Mouse (Mus musculus): ENCODE data around the gene 2810408A11Rik. TPM values are rescaled to one million over a fixed set of nuclear protein-coding genes. Genes with fewer than 3 reads are reported as not detected.
"Not testable (repeated sequence)": the region's sequence is repeated elsewhere in the genome, so short reads cannot be mapped to it uniquely, and the experiment has no call there.

Gene 2810408A11Rik
- polyA plus RNA-seq, 1 experiment, result 3.0 TPM

DNA sequence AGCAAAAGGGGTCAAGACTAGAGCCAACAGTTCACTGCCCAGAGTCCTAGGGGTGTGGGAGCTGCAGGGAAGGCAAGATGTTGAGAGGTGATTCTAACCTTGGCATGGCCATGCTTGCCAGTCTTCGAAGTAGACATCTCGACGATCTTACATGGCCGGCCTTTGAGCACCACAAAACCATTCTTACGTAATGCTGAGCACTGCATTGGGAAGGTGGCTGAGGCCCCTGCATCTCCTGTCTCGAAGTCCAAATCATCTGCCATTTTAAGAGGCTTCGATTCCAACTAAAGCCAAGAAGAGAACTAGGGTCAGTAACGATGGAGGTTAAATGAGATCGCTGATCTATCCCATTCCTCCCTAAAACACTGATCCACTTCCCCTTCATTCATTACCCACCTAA is 18.3 kb upstream of the 2810408A11Rik start:
- TF ChIP-seq CEBPB (IDR thresholded peaks at IDR 0.05; ENCODE audit: insufficient read depth, poor library complexity, severe bottlenecking) (0 out of 2 replicates have a peak, but pooled peaks have one; percentile 6), POLR2A (IDR thresholded peaks at IDR 0.05; ENCODE audit: insufficient read length, low read depth) (no peak)
- Histone ChIP-seq H3K27me3 (ENCODE audit: control insufficient read depth, insufficient read depth, insufficient read length) (no peaks in the 10 kb centered on the region), H3K4me2 (ENCODE audit: low read depth) (peak overlapping the region; percentile 87), H3ac (ENCODE audit: control insufficient read depth, insufficient read length) (no peak overlapping the region), H3K4me3 (peak overlapping the region; percentile 77), H3K79me2 (ENCODE audit: control insufficient read depth, insufficient read depth) (peaks cover 58% of the 10 kb centered on the region), H3K36me3 (ENCODE audit: control insufficient read depth, insufficient read depth) (peaks cover 39% of the 10 kb centered on the region)

DNA sequence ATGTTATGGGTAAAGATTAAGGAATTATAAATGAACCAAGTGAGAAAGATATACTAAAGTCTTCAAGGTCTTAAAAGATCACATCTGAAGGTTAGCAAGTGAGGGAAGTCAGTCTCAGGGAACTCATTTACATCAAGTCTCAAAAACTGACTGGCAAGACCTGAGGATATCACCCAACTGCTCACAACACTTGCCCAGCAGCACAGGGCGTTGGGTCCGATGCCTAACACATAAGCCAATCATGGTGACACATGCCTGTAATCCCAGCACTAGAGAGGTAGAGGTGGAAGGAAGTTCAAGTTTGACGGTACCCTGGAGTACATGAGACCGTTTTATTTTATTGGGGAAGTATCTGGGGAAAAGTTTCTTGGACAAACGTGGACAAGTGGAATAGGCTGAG is 17.3 kb upstream of the 2810408A11Rik start:
- Histone ChIP-seq H3K4me2 (ENCODE audit: low read depth) (peak overlapping the region; percentile 87), H3K4me3 (no peak overlapping the region), H3K36me3 (ENCODE audit: control insufficient read depth, insufficient read depth) (peaks cover 39% of the 10 kb centered on the region), H3K79me2 (ENCODE audit: control insufficient read depth, insufficient read depth) (peaks cover 58% of the 10 kb centered on the region), H3ac (ENCODE audit: control insufficient read depth, insufficient read length) (no peak overlapping the region), H3K27me3 (ENCODE audit: control insufficient read depth, insufficient read depth, insufficient read length) (no peaks in the 10 kb centered on the region)
- TF ChIP-seq POLR2AphosphoS2 (IDR thresholded peaks at IDR 0.05; ENCODE audit: insufficient read length, low read depth) (peak; percentile 52), MYOG (IDR thresholded peaks at IDR 0.05; ENCODE audit: control insufficient read depth in 1 of 3, insufficient read depth in 1 of 3, insufficient read length in 2 of 3, low read depth in 2 of 3) (no peak)

DNA sequence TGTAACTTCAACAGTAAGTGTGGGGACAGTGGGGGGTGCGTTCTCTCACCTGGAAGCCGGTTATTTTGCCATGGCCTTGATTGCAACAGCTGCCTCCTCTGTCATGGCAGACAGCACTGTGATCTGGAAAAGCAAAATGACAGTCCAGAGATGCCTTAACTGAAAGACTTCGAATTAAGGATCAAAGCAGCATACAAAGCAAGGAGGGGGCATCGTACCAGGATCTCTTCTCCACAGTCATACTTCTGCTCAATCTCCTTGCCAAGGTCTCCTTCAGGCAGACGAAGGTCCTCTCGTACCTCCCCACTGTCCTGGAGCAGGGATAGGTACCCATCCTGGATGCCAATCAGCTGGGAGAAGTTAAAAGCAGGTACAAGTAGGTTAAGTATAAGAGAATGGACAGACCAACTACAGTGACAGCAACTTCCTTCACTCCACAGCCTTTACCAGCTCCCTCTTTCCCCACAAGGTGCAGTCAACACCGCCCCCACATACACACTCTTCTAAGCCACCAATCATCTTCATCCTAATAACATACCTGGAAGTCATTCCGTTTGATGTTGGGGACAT is 16.7 kb upstream of the 2810408A11Rik start:
- Histone ChIP-seq H3K36me3 (ENCODE audit: control insufficient read depth, insufficient read depth) (peaks cover 40% of the 10 kb centered on the region), H3K27me3 (ENCODE audit: control insufficient read depth, insufficient read depth, insufficient read length) (no peaks in the 10 kb centered on the region), H3K4me2 (ENCODE audit: low read depth) (no peak overlapping the region)

DNA sequence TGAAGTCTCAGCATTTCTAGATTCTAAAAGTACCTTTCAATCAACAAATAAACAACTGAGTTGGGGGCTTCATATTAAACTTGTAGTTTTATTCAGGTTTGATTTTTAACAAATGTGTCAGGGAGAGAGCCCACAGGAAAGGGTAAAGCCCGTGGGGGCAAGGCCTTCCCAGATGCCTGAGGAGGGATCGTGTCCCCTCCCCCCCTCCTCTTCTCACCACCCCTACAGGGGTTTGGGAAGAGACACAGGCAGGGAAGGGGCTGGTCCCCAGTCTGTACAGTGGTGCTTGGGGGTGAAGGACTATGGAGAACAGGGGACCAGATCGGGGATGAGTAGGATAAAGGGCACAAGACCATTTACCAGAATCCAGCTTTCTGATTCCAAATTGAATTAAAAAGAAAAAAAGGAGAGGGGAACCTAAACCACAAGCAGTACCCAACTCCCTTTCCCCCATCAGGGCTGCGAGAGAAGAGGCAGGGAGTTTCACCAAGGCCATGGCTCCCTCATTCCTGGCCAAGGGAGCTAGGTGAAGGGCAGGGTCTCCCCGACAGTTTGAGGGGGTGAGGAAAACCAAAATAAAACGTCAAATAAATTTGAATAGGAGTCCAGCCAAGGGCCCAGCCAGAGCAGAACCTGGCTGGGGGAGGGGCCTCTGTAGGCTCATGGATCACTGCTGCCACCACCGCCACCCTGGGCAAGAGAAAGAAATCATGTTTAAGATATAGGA is 16.0 kb upstream of the 2810408A11Rik start:
- not testable (repeated sequence) for H3K4me2 ChIP-seq (ENCODE audit: low read depth); H3ac ChIP-seq (ENCODE audit: control insufficient read depth, insufficient read length); H3K4me3 ChIP-seq; H3K27me3 ChIP-seq (ENCODE audit: control insufficient read depth, insufficient read depth, insufficient read length)
- Histone ChIP-seq H3K79me2 (ENCODE audit: control insufficient read depth, insufficient read depth) (peaks cover 58% of the 10 kb centered on the region), H3K36me3 (ENCODE audit: control insufficient read depth, insufficient read depth) (peaks cover 45% of the 10 kb centered on the region)

More for the DNA sequence above, 16.7 kb upstream of the 2810408A11Rik start:
- Histone ChIP-seq H3K79me2 (ENCODE audit: control insufficient read depth, insufficient read depth) (peaks cover 58% of the 10 kb centered on the region), H3ac (ENCODE audit: control insufficient read depth, insufficient read length) (no peak overlapping the region), H3K4me3 (no peak overlapping the region)
- TF ChIP-seq SRF (IDR thresholded peaks at IDR 0.05; ENCODE audit: control insufficient read depth, insufficient read length, low read depth) (no peak), E2F4 (IDR thresholded peaks at IDR 0.05; ENCODE audit: insufficient read depth) (no peak), REST (IDR thresholded peaks at IDR 0.05; ENCODE audit: insufficient read depth, insufficient read length) (no peak), MAX (IDR thresholded peaks at IDR 0.05; ENCODE audit: low read depth) (no peak), POLR2AphosphoS2 (IDR thresholded peaks at IDR 0.05; ENCODE audit: insufficient read length, low read depth) (no peak), USF1 (IDR thresholded peaks at IDR 0.05; ENCODE audit: low read depth) (no peak), TCF12 (IDR thresholded peaks at IDR 0.05; ENCODE audit: insufficient read depth, poor library complexity, severe bottlenecking) (no peak), CEBPB (IDR thresholded peaks at IDR 0.05; ENCODE audit: insufficient read depth, poor library complexity, severe bottlenecking) (no peak), MYOG (IDR thresholded peaks at IDR 0.05; ENCODE audit: control insufficient read depth in 1 of 3, insufficient read depth in 1 of 3, insufficient read length in 2 of 3, low read depth in 2 of 3) (no peak), MYOD1 (IDR thresholded peaks at IDR 0.05; ENCODE audit: control insufficient read depth in 1 of 3, insufficient read length in 2 of 3, low read depth in 2 of 3) (no peak), POLR2A (IDR thresholded peaks at IDR 0.05; ENCODE audit: insufficient read length, low read depth) (no peak), TCF3 (IDR thresholded peaks at IDR 0.05; ENCODE audit: insufficient read length, low read depth) (no peak)

DNA sequence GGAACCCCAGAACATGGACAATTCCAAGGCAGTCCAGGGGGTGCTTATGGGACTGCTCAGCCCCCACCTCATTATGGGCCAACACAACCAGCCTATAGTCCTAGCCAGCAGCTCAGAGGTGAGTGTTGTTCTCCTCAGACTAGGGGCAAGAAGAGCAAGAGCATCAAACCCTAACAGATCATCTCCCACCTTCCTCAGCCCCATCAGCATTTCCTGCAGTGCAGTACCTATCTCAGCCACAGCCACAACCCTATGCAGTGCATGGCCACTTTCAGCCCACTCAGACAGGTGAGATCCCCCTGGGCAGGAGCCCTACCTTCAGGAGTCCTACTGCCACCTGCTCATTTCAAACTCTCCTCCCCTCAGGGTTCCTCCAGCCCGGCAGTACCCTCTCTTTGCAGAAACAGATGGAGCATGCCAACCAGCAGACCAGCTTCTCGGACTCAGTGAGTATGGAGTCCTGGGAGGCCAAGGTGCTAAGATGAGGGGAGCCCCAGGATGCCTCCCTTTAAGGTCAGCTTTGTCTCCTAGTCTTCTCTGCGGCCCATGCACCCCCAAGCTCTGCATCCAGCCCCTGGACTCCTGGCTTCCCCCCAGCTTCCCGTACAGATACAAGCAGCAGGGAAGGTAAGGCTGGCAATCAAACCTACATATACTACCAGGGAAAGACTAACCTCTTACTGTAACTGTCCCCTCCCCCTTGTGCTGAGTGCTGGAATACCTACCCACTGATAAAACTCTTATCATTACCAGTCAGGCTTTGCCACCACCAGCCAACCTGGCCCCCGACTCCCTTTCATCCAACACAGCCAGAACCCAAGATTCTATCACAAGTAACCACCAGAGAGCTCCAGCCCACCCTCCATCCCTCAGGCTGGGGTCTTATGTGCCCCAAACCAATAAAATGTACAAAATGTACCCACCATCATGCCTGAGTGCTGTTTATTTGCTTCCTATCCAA is 15.2 kb upstream of the 2810408A11Rik start:
- H3ac ChIP-seq (ENCODE audit: control insufficient read depth, insufficient read length), result no peak overlapping the region
- peaks cover 58% of the 10 kb centered on the region for H3K79me2 ChIP-seq (ENCODE audit: control insufficient read depth, insufficient read depth)
- TF ChIP-seq POLR2A (IDR thresholded peaks at IDR 0.05; ENCODE audit: insufficient read length, low read depth), result peak; percentile 25
- no peak for TF ChIP-seq MYOD1 (IDR thresholded peaks at IDR 0.05; ENCODE audit: control insufficient read depth in 1 of 3, insufficient read length in 2 of 3, low read depth in 2 of 3)
- no peak for TF ChIP-seq SRF (IDR thresholded peaks at IDR 0.05; ENCODE audit: control insufficient read depth, insufficient read length, low read depth)
- peak; percentile 73 for TF ChIP-seq POLR2AphosphoS2 (IDR thresholded peaks at IDR 0.05; ENCODE audit: insufficient read length, low read depth)
- no peak overlapping the region for H3K4me3 ChIP-seq
- peak overlapping the region; percentile 79 for H3K4me2 ChIP-seq (ENCODE audit: low read depth)
- no peaks in the 10 kb centered on the region for H3K27me3 ChIP-seq (ENCODE audit: control insufficient read depth, insufficient read depth, insufficient read length)
- peaks cover 45% of the 10 kb centered on the region for H3K36me3 ChIP-seq (ENCODE audit: control insufficient read depth, insufficient read depth)
